Mouse (Mus musculus): ENCODE results near the gene 1700013F07Rik. TPM values are rescaled to one million over a fixed set of nuclear protein-coding genes. Genes with fewer than 3 reads are reported as not detected.
"Not testable (repeated sequence)": the region's sequence is repeated elsewhere in the genome, so short reads cannot be mapped to it uniquely, and the experiment has no call there.

1700013F07Rik gene
- polyA plus RNA-seq (2016; fragmentation: Nextera tagmentation; extraction: Ambion mirVana) = not detected in 2 replicates

GRCm38 (mm10) chr3:108533951-108534350 is at the start of gene 1700013F07Rik:
Gene 1700013F07Rik (plus strand): TSS chr3:108534150.
- H3K27ac ChIP-seq = no peak within 1 kb of the TSS

GRCm38 (mm10) chr3:108484749-108485148 is 49.2 kb upstream of the 1700013F07Rik start:
- H3K27me3 ChIP-seq (replicated peaks) = peaks cover 3% of the 10 kb centered on the region; the same call in 1 of the 2 replicates
- H3K4me3 ChIP-seq = no peak overlapping the region
- no peak for ATAC-seq
- no peak overlapping the region for H3K27ac ChIP-seq
- no peak overlapping the region for H3K9ac ChIP-seq
- 65% methylated on average over 4 of the region's 4 CpGs for whole genome bisulfite sequencing (ENCODE audit: insufficient replicate concordance)
- H3K4me2 ChIP-seq = no peak overlapping the region
- no peaks in the 10 kb centered on the region for H3K4me1 ChIP-seq
- no peaks in the 10 kb centered on the region for H3K9me3 ChIP-seq (replicated peaks)
- no peaks in the 10 kb centered on the region for H3K36me3 ChIP-seq

More at GRCm38 (mm10) chr3:108533951-108534350, at the start of gene 1700013F07Rik:
- ATAC-seq = no peak
- Histone ChIP-seq H3K4me3 (no peak within 1 kb of the TSS), H3K4me2 (no peak within 1 kb of the TSS), H3K36me3 (no peaks in the 10 kb centered on the region), H3K9ac (no peak within 1 kb of the TSS), H3K4me1 (peaks cover 13% of the 10 kb centered on the region), H3K9me3 (replicated peaks) (0 out of 2 replicates have a peak, but pooled peaks cover under 1% of the 10 kb centered on the region), H3K27me3 (replicated peaks) (peaks cover 52% of the 10 kb centered on the region)
- WGBS (ENCODE audit: insufficient replicate concordance) = 58% methylated on average over 6 of the region's 6 CpGs

- Histone ChIP-seq H3K4me3 (no peak overlapping the region), H3K36me3 (no peaks in the 10 kb centered on the region), H3K27ac (no peak overlapping the region), H3K27me3 (replicated peaks) (no peaks in the 10 kb centered on the region; the same call in none of the 2 replicates), H3K4me1 (no peaks in the 10 kb centered on the region), H3K9me3 (replicated peaks) (no peaks in the 10 kb centered on the region), H3K9ac (no peak overlapping the region), H3K4me2 (no peak overlapping the region)
- 35% methylated on average over 3 of the region's 3 CpGs for WGBS (ENCODE audit: insufficient replicate concordance)
- ATAC-seq = no peak
Observed at GRCm38 (mm10) chr3:108489968-108490367, 44.0 kb upstream of the 1700013F07Rik start.

GRCm38 (mm10) chr3:108494861-108495474 is 39.0 kb upstream of the 1700013F07Rik start:
- ATAC-seq = no peak
- WGBS (ENCODE audit: insufficient replicate concordance) = 66% methylated on average over 9 of the region's 9 CpGs

GRCm38 (mm10) chr3:108495486-108495885 is 38.5 kb upstream of the 1700013F07Rik start:
- Histone ChIP-seq H3K27ac (no peak overlapping the region), H3K36me3 (no peaks in the 10 kb centered on the region), H3K9me3 (replicated peaks) (no peaks in the 10 kb centered on the region), H3K9ac (no peak overlapping the region), H3K4me1 (no peaks in the 10 kb centered on the region), H3K4me2 (no peak overlapping the region), H3K27me3 (replicated peaks) (no peaks in the 10 kb centered on the region; the same call in none of the 2 replicates), H3K4me3 (no peak overlapping the region)
- 49% methylated on average over 4 of the region's 4 CpGs for WGBS (ENCODE audit: insufficient replicate concordance)
- no peak for ATAC-seq

More at GRCm38 (mm10) chr3:108494861-108495474, 39.0 kb upstream of the 1700013F07Rik start:
- Histone ChIP-seq H3K4me3 (no peak overlapping the region), H3K9me3 (replicated peaks) (no peaks in the 10 kb centered on the region), H3K27me3 (replicated peaks) (no peaks in the 10 kb centered on the region; the same call in none of the 2 replicates), H3K4me1 (no peaks in the 10 kb centered on the region), H3K27ac (no peak overlapping the region), H3K36me3 (no peaks in the 10 kb centered on the region), H3K9ac (no peak overlapping the region), H3K4me2 (no peak overlapping the region)

- no peaks in the 10 kb centered on the region for H3K9me3 ChIP-seq (replicated peaks)
- H3K27me3 ChIP-seq (replicated peaks) = no peaks in the 10 kb centered on the region; the same call in 1 of the 2 replicates
- H3K4me3 ChIP-seq = no peak overlapping the region
- no peaks in the 10 kb centered on the region for H3K36me3 ChIP-seq
- no peak overlapping the region for H3K9ac ChIP-seq
- no peak overlapping the region for H3K27ac ChIP-seq
- H3K4me1 ChIP-seq = no peaks in the 10 kb centered on the region
- no peak overlapping the region for H3K4me2 ChIP-seq
- ATAC-seq = no peak
- 39% methylated on average over 9 of the region's 9 CpGs for WGBS (ENCODE audit: insufficient replicate concordance)
Observed at GRCm38 (mm10) chr3:108497602-108498001, 36.3 kb upstream of the 1700013F07Rik start.

GRCm38 (mm10) chr3:108499826-108500225 is 34.1 kb upstream of the 1700013F07Rik start:
- Histone ChIP-seq H3K9me3 (replicated peaks) (no peaks in the 10 kb centered on the region), H3K4me2 (no peak overlapping the region), H3K4me1 (no peaks in the 10 kb centered on the region), H3K27me3 (replicated peaks) (peaks cover 11% of the 10 kb centered on the region; the same call in 1 of the 2 replicates), H3K27ac (no peak overlapping the region), H3K4me3 (no peak overlapping the region), H3K36me3 (no peaks in the 10 kb centered on the region), H3K9ac (no peak overlapping the region)
- WGBS (ENCODE audit: insufficient replicate concordance) = 74% methylated on average over 8 of the region's 8 CpGs
- ATAC-seq = no peak

GRCm38 (mm10) chr3:108501411-108501810 is 32.5 kb upstream of the 1700013F07Rik start:
- not testable (repeated sequence) for H3K4me1 ChIP-seq; H3K9me3 ChIP-seq (replicated peaks); H3K9ac ChIP-seq; ATAC-seq; H3K36me3 ChIP-seq; H3K4me3 ChIP-seq; H3K4me2 ChIP-seq; H3K27ac ChIP-seq
- 65% methylated on average over 3 of the region's 3 CpGs for WGBS (ENCODE audit: insufficient replicate concordance)
- peaks cover 15% of the 10 kb centered on the region; the same call in 1 of the 2 replicates for H3K27me3 ChIP-seq (replicated peaks)

- Histone ChIP-seq H3K9me3 (replicated peaks) (no peaks in the 10 kb centered on the region), H3K27ac (no peak overlapping the region), H3K4me3 (no peak overlapping the region), H3K4me1 (no peaks in the 10 kb centered on the region), H3K4me2 (no peak overlapping the region), H3K36me3 (no peaks in the 10 kb centered on the region), H3K9ac (no peak overlapping the region), H3K27me3 (replicated peaks) (peaks cover 15% of the 10 kb centered on the region; the same call in 1 of the 2 replicates)
- no peak for ATAC-seq
- WGBS (ENCODE audit: insufficient replicate concordance) = 57% methylated on average over 4 of the region's 4 CpGs
Observed at GRCm38 (mm10) chr3:108503908-108504307, 30.0 kb upstream of the 1700013F07Rik start.

GRCm38 (mm10) chr3:108508745-108509474 is 25.0 kb upstream of the 1700013F07Rik start:
- H3K9me3 ChIP-seq (replicated peaks) = no peaks in the 10 kb centered on the region
- H3K27ac ChIP-seq = no peak overlapping the region
- no peaks in the 10 kb centered on the region for H3K4me1 ChIP-seq
- ATAC-seq = peak; percentile 76
- peaks cover 10% of the 10 kb centered on the region; the same call in 1 of the 2 replicates for H3K27me3 ChIP-seq (replicated peaks)
- no peak overlapping the region for H3K4me2 ChIP-seq
- H3K36me3 ChIP-seq = no peaks in the 10 kb centered on the region
- H3K9ac ChIP-seq = no peak overlapping the region
- WGBS (ENCODE audit: insufficient replicate concordance) = 44% methylated on average over 4 of the region's 4 CpGs
- H3K4me3 ChIP-seq = no peak overlapping the region

- Histone ChIP-seq H3K9me3 (replicated peaks) (no peaks in the 10 kb centered on the region), H3K4me1 (no peaks in the 10 kb centered on the region), H3K27ac (no peak overlapping the region), H3K36me3 (no peaks in the 10 kb centered on the region), H3K4me2 (no peak overlapping the region), H3K27me3 (replicated peaks) (0 out of 2 replicates have a peak, but pooled peaks cover 2% of the 10 kb centered on the region), H3K4me3 (no peak overlapping the region), H3K9ac (no peak overlapping the region)
- ATAC-seq = no peak
- WGBS (ENCODE audit: insufficient replicate concordance) = 71% methylated on average over 2 of the region's 2 CpGs
Observed at GRCm38 (mm10) chr3:108510156-108510555, 23.8 kb upstream of the 1700013F07Rik start.

Measured in liver, embryonic 12.5 days (tissue).